Mouse (Mus musculus) kidney, embryonic 15.5 days (tissue): ENCODE measurements around the gene Nlrc5. TPM values are rescaled to one million over a fixed set of nuclear protein-coding genes. Genes with fewer than 3 reads are reported as not detected.
"Not testable (repeated sequence)": the region's sequence is repeated elsewhere in the genome, so short reads cannot be mapped to it uniquely, and the experiment has no call there.

Experiments
- ATAC-seq: fragments of 200-750 bp; cut with Nextera tagmentation; replicated peaks from 2 replicates; pipeline ENCODE4 v1.8.0; 2017; ENCODE audit warnings: moderate TSS enrichment; ENCODE audit not compliant: low FRiP score
- H3K27ac ChIP-seq: fragments of 300-500 bp; sonication (generic); 2 replicates; pipeline ENCODE4 v1.5.1; 2015; ENCODE audit warnings: mild to moderate bottlenecking, inconsistent platforms
- H3K27me3 ChIP-seq: fragments of 300-500 bp; sonication (generic); 2 replicates; pipeline ENCODE4 v1.6.1; 2015; ENCODE audit warnings: inconsistent platforms
- H3K36me3 ChIP-seq: fragments of 300-500 bp; sonication (generic); 2 replicates; pipeline ENCODE4 v1.6.1; 2015; ENCODE audit warnings: inconsistent platforms
- H3K4me1 ChIP-seq: fragments of 300-500 bp; sonication (generic); 2 replicates; pipeline ENCODE4 v1.6.1; 2015; ENCODE audit warnings: inconsistent platforms
- H3K4me2 ChIP-seq: fragments of 300-500 bp; sonication (generic); 2 replicates; pipeline ENCODE4 v1.6.1; 2015; ENCODE audit warnings: moderate library complexity, mild to moderate bottlenecking, inconsistent platforms
- H3K4me3 ChIP-seq: fragments of 300-500 bp; sonication (generic); replicated peaks from 2 replicates; pipeline ENCODE4 v1.5.1; 2015; ENCODE audit warnings: mild to moderate bottlenecking, inconsistent platforms
- H3K9ac ChIP-seq: fragments of 300-500 bp; sonication (generic); 2 replicates; pipeline ENCODE4 v1.6.1; 2015; ENCODE audit warnings: mild to moderate bottlenecking, inconsistent platforms
- H3K9me3 ChIP-seq: fragments of 300-500 bp; sonication (generic); replicated peaks from 2 replicates; pipeline ENCODE4 v1.6.1; 2016; ENCODE audit warnings: inconsistent platforms
- WGBS: fragments of 180-500 bp; shearing (Covaris S2); methylation state at CpG from one replicate; pipeline ENCODE4 v1.1.7; 2015; ENCODE audit warnings: mixed read lengths; 5-methylcytosine and 5-hydroxymethylcytosine counted together
- polyA plus RNA-seq: library from polyadenylated mRNA; unstranded; fragments of >200 nt; fragmentation: Nextera tagmentation; extraction: Ambion mirVana; gene quantifications from 2 replicates; pipeline ENCODE4 v1.2.1, GENCODE M21; 2015

Gene Nlrc5
- polyA plus RNA-seq, 1 experiment from 2014 or later = 0.22 TPM

DNA sequence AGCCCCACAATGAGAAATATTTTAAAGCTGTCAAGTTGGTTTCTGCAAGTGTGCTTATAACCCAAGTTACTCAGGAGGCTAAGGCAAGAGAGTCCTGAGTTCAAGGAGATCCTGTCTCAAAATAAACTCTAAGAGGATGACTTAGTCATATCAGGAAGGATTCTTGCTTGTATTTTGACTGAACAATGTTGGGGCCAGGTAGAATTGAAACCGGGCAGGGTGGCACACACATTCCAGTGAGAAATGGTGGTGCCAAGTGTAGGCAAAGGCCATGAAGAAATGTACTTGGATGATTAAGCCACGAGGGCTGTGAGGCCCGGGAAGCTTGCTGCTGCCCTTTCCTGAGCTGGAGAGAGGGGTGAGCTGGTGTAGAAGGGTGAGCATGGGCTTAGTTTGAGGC, 13.0 kb downstream of the Nlrc5 start:
- no peaks in the 10 kb centered on the region for H3K27me3 ChIP-seq
- ATAC-seq = no peak
- H3K4me2 ChIP-seq = no peak overlapping the region
- no peaks in the 10 kb centered on the region for H3K36me3 ChIP-seq
- H3K4me1 ChIP-seq = no peaks in the 10 kb centered on the region
- no peaks in the 10 kb centered on the region for H3K9me3 ChIP-seq
- H3K27ac ChIP-seq = no peak overlapping the region
- H3K4me3 ChIP-seq = no peak overlapping the region
- 87% methylated on average over 3 of the region's 3 CpGs for WGBS
- H3K9ac ChIP-seq = no peak overlapping the region

- no peak overlapping the region for H3K4me3 ChIP-seq
- H3K9ac ChIP-seq = no peak overlapping the region
- no peaks in the 10 kb centered on the region for H3K36me3 ChIP-seq
- H3K4me1 ChIP-seq = no peaks in the 10 kb centered on the region
- WGBS = 76% methylated on average over 7 of the region's 7 CpGs
- no peak for ATAC-seq
- no peak overlapping the region for H3K4me2 ChIP-seq
- no peaks in the 10 kb centered on the region for H3K27me3 ChIP-seq
- no peak overlapping the region for H3K27ac ChIP-seq
- H3K9me3 ChIP-seq = no peaks in the 10 kb centered on the region
Measured at GRCm38 (mm10) chr8:94447583-94448324, 13.6 kb downstream of the Nlrc5 start.

GRCm38 (mm10) chr8:94452991-94453390, 18.8 kb downstream of the Nlrc5 start:
- not testable (repeated sequence) for H3K27ac ChIP-seq, H3K9me3 ChIP-seq, H3K4me3 ChIP-seq, H3K36me3 ChIP-seq, H3K27me3 ChIP-seq, ATAC-seq, H3K4me2 ChIP-seq, H3K4me1 ChIP-seq, H3K9ac ChIP-seq
- WGBS = 86% methylated on average over 15 of the region's 15 CpGs

DNA sequence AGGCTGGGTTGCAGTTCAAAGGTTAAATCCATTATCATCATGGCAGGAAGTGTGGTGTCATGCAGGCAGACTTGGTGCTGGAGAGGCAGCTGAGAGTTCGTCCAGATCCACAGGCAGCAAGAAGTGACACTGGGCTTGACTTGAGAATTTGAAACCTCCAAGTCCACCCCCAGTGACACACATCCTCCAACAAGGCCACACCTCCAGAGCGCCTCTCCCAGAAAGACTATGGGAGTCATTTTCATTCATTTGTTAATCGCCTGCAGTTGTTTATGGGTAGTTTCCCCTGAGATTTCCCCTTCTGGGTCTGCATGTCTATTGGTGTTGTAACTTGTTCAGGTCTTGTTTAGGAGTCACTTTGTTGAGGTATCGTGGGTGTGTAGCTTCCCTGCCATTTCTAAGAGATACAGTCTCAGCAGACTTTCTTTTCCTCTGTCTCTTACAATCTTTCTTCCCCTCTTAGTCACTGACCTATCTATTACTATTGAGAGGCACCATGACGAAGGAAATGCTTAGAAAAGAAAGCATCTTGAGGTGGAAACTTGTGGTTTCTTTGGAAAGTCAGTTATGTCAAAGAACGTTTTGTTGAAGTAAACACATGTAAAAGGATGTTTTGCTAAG, 19.8 kb downstream of the Nlrc5 start:
- Histone ChIP-seq H3K4me1 (no peaks in the 10 kb centered on the region), H3K36me3 (no peaks in the 10 kb centered on the region)

GRCm38 (mm10) chr8:94454905-94455304, 20.7 kb downstream of the Nlrc5 start:
- Histone ChIP-seq H3K4me2 (no peak overlapping the region), H3K9me3 (no peaks in the 10 kb centered on the region), H3K27me3 (no peaks in the 10 kb centered on the region), H3K4me1 (no peaks in the 10 kb centered on the region), H3K4me3 (no peak overlapping the region), H3K27ac (no peak overlapping the region), H3K9ac (no peak overlapping the region), H3K36me3 (no peaks in the 10 kb centered on the region)
- WGBS = 82% methylated on average over 5 of the region's 5 CpGs
- no peak for ATAC-seq

More for the DNA sequence above, 19.8 kb downstream of the Nlrc5 start:
- H3K27ac ChIP-seq = no peak overlapping the region
- H3K27me3 ChIP-seq = no peaks in the 10 kb centered on the region
- ATAC-seq = no peak
- no peak overlapping the region for H3K4me3 ChIP-seq
- H3K9me3 ChIP-seq = no peaks in the 10 kb centered on the region
- H3K9ac ChIP-seq = no peak overlapping the region
- 79% methylated on average over 6 of the region's 6 CpGs for WGBS
- no peak overlapping the region for H3K4me2 ChIP-seq

GRCm38 (mm10) chr8:94456071-94456470, 21.9 kb downstream of the Nlrc5 start:
- ATAC-seq = no peak
- H3K4me3 ChIP-seq = no peak overlapping the region
- no peaks in the 10 kb centered on the region for H3K36me3 ChIP-seq
- H3K4me1 ChIP-seq = no peaks in the 10 kb centered on the region
- H3K9ac ChIP-seq = no peak overlapping the region
- H3K27ac ChIP-seq = no peak overlapping the region
- no peaks in the 10 kb centered on the region for H3K9me3 ChIP-seq
- H3K27me3 ChIP-seq = no peaks in the 10 kb centered on the region
- H3K4me2 ChIP-seq = no peak overlapping the region
- 83% methylated on average over 5 of the region's 5 CpGs for WGBS

DNA sequence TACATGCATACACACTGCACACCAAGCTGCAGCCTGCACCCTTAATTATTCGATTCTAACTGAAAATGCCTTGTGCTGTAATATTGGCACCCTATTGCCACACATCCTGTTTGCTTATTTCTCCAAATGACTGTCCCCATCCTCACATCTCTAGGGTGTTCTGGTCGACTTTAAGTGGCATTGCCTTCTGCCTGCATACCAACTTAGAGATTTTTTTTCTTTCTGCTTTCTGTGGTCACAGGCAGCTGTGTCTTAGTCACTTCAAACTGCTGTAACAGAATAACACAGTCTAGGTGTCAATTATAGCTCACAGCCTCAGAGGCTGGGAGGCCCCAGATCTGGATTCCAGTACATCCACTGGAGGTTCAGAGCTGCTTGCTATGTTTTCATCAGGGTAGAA, 24.4 kb downstream of the Nlrc5 start:
- Histone ChIP-seq H3K4me2 (no peak overlapping the region), H3K9ac (no peak overlapping the region), H3K4me1 (no peaks in the 10 kb centered on the region), H3K27me3 (no peaks in the 10 kb centered on the region), H3K9me3 (no peaks in the 10 kb centered on the region), H3K4me3 (no peak overlapping the region), H3K27ac (no peak overlapping the region), H3K36me3 (no peaks in the 10 kb centered on the region)
- 69% methylated on average over 2 of the region's 2 CpGs for whole genome bisulfite sequencing
- ATAC-seq = no peak

GRCm38 (mm10) chr8:94469656-94470055, 35.5 kb downstream of the Nlrc5 start:
- ATAC-seq = no peak
- 70% methylated on average over 5 of the region's 5 CpGs for WGBS

GRCm38 (mm10) chr8:94470794-94471193, 36.6 kb downstream of the Nlrc5 start:
- no peak for ATAC-seq
- no peak overlapping the region for H3K4me2 ChIP-seq
- H3K9ac ChIP-seq = no peak overlapping the region
- no peaks in the 10 kb centered on the region for H3K4me1 ChIP-seq
- H3K4me3 ChIP-seq = no peak overlapping the region
- WGBS = 77% methylated on average over 2 of the region's 2 CpGs
- no peaks in the 10 kb centered on the region for H3K36me3 ChIP-seq
- no peaks in the 10 kb centered on the region for H3K27me3 ChIP-seq
- H3K27ac ChIP-seq = no peak overlapping the region
- H3K9me3 ChIP-seq = no peaks in the 10 kb centered on the region

More at GRCm38 (mm10) chr8:94469656-94470055, 35.5 kb downstream of the Nlrc5 start:
- H3K4me3 ChIP-seq = no peak overlapping the region
- H3K4me1 ChIP-seq = no peaks in the 10 kb centered on the region
- H3K36me3 ChIP-seq = no peaks in the 10 kb centered on the region
- no peaks in the 10 kb centered on the region for H3K9me3 ChIP-seq
- H3K27me3 ChIP-seq = no peaks in the 10 kb centered on the region
- no peak overlapping the region for H3K4me2 ChIP-seq
- H3K27ac ChIP-seq = no peak overlapping the region
- H3K9ac ChIP-seq = no peak overlapping the region

DNA sequence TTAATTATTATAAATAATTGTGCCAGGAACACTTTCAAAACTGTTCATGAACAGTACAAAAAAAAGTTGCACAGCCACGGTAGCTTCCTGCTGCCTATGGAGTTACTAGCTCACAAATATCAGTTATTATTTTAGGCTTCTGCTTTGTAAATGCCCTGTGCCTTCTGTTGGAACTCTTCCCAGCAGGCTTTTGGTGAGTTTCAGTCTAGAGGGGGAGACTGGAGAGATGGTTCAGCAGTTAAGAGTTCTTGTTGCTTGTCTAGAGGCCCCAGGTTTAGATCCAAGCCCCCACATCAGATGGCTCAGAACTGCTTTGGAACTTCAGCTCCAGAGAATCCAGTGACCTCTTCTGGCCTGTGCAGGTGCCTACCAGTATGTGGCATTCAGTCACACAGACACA, 37.1 kb downstream of the Nlrc5 start:
- 83% methylated on average over 1 of the region's 1 CpGs for WGBS
- H3K4me3 ChIP-seq = no peak overlapping the region
- H3K36me3 ChIP-seq = no peaks in the 10 kb centered on the region
- ATAC-seq = no peak
- no peaks in the 10 kb centered on the region for H3K27me3 ChIP-seq
- H3K27ac ChIP-seq = no peak overlapping the region
- no peaks in the 10 kb centered on the region for H3K4me1 ChIP-seq
- H3K9me3 ChIP-seq = no peaks in the 10 kb centered on the region
- no peak overlapping the region for H3K4me2 ChIP-seq
- no peak overlapping the region for H3K9ac ChIP-seq

GRCm38 (mm10) chr8:94472741-94473140, 38.6 kb downstream of the Nlrc5 start:
- Histone ChIP-seq H3K9ac (no peak overlapping the region), H3K4me3 (no peak overlapping the region), H3K9me3 (no peaks in the 10 kb centered on the region), H3K4me1 (no peaks in the 10 kb centered on the region), H3K27me3 (no peaks in the 10 kb centered on the region), H3K4me2 (no peak overlapping the region), H3K27ac (no peak overlapping the region), H3K36me3 (no peaks in the 10 kb centered on the region)
- WGBS = 84% methylated on average over 8 of the region's 8 CpGs
- ATAC-seq = no peak

- no peaks in the 10 kb centered on the region for H3K36me3 ChIP-seq
- ATAC-seq = no peak
- WGBS = 78% methylated on average over 21 of the region's 21 CpGs
Measured at GRCm38 (mm10) chr8:94473431-94473830, 39.3 kb downstream of the Nlrc5 start.

More at GRCm38 (mm10) chr8:94473431-94473830, 39.3 kb downstream of the Nlrc5 start:
- H3K9ac ChIP-seq = no peak overlapping the region
- no peak overlapping the region for H3K4me2 ChIP-seq
- no peak overlapping the region for H3K4me3 ChIP-seq
- no peaks in the 10 kb centered on the region for H3K4me1 ChIP-seq
- no peaks in the 10 kb centered on the region for H3K9me3 ChIP-seq
- no peaks in the 10 kb centered on the region for H3K27me3 ChIP-seq
- no peak overlapping the region for H3K27ac ChIP-seq
